ENCODE assay signal across 10 mouse cellular contexts in genomic region chr2:68825326-68826020, GRCm38 (mm10). TPM values are rescaled to one million over a fixed set of nuclear protein-coding genes. Genes with fewer than 3 reads are reported as not detected.
A peak's percentile ranks its signal among the peaks of the same experiment; 100 is the strongest.
DNase-seq lines count a peak whose midpoint lies in the region; ATAC-seq lines count a peak whose summit lies in the region.
"Had no signal": no experiment of that assay in that cellular context is flagged by ENCODE, and none has a peak within 500 bp of the region (broad histone marks: within the 10 kb centered on the region; RNA-seq: fewer than 3 reads in every experiment).

No protein-coding gene starts in this region.

- peak; percentile 13 to 14 for DNase-seq in lung, adult 18-20 months
- DNase-seq in lung, postnatal 14 days, result no peak
- DNase-seq in lung, postnatal 4 days, result peak; percentile 24 to 35
- DNase-seq in spleen, postnatal 10 days (ENCODE audit: low spot score in 2 of 2), result peak; percentile 14 to 40
- DNase-seq in urinary bladder, postnatal 14 days (ENCODE audit: low spot score), result no peak
- DNase-seq in adrenal gland, postnatal 10 days, result no peak
- DNase-seq in embryo, embryonic 9.5 days (ENCODE audit: extremely low spot score), result no peak
- DNase-seq: cerebellum, adult 8-10 months; heart, postnatal 4 days had no signal

- peak; percentile 98 for ATAC-seq in common myeloid progenitor, adult 5-6 weeks (replicated peaks; ENCODE audit: low read depth, poor library complexity, severe bottlenecking)

RNA-seq across cellular contexts. Expression of gene Cers6, which starts 35.8 kb away (rescaled TPM):
- 9.9 and 16.4 TPM in 2 replicates for total RNA-seq in common myeloid progenitor, adult 5-6 weeks (2017)
- total RNA-seq in adrenal gland, postnatal 10 days (2021), result 1 to 10 TPM; 8.0 to 9.6 TPM

Comparison
In these comparisons a context has a peak if more than half of its experiments do, and no peak if none do; other contexts are left out.
1. DNase-seq: peak in lung, adult 18-20 months (2 of 2), lung, postnatal 4 days (2 of 2) and spleen, postnatal 10 days (2 of 2); none in lung, postnatal 14 days (single experiment), urinary bladder, postnatal 14 days (single experiment), adrenal gland, postnatal 10 days (single experiment) and embryo, embryonic 9.5 days (single experiment).